Mouse (Mus musculus) embryonic fibroblast, embryonic 13.5 days (primary cell): Measurements from ENCODE around the gene Kars. TPM values are rescaled to one million over a fixed set of nuclear protein-coding genes. Genes with fewer than 3 reads are reported as not detected.

Source experiments
- H3K27ac ChIP-seq: 2 replicates; pipeline ENCODE4 v1.5.1; 2012; ENCODE audit warnings: low read length, control low read depth, inconsistent platforms; ENCODE audit not compliant: insufficient read depth
- H3K4me1 ChIP-seq: 2 replicates; pipeline ENCODE4 v1.6.1; 2011; ENCODE audit warnings: low read length; ENCODE audit not compliant: control insufficient read depth, insufficient read depth
- H3K4me3 ChIP-seq: 2 replicates; pipeline ENCODE4 v1.5.1; 2011; ENCODE audit warnings: mild to moderate bottlenecking, control low read depth, low read length; ENCODE audit not compliant: insufficient read depth
- CTCF ChIP-seq: IDR thresholded peaks from 2 replicates; pipeline ENCODE4 v1.5.1; 2011; ENCODE audit warnings: mild to moderate bottlenecking, control low read depth, low read length, moderate library complexity, borderline replicate concordance; ENCODE audit not compliant: insufficient read depth
- POLR2A ChIP-seq: IDR thresholded peaks from 2 replicates; pipeline ENCODE4 v1.6.1; 2011; ENCODE audit warnings: low read depth, mild to moderate bottlenecking, control low read depth, low read length, moderate library complexity
- polyA plus RNA-seq: library from polyadenylated mRNA; stranded (reverse); fragments of >200 nt; gene quantifications from 2 replicates; pipeline ENCODE4 v1.2.4, GENCODE M21; 2011; ENCODE audit warnings: low read depth; ENCODE audit not compliant: missing spikeins, insufficient read length

Gene Kars
- 141 and 154 TPM in 2 replicates for polyA plus RNA-seq

DNA sequence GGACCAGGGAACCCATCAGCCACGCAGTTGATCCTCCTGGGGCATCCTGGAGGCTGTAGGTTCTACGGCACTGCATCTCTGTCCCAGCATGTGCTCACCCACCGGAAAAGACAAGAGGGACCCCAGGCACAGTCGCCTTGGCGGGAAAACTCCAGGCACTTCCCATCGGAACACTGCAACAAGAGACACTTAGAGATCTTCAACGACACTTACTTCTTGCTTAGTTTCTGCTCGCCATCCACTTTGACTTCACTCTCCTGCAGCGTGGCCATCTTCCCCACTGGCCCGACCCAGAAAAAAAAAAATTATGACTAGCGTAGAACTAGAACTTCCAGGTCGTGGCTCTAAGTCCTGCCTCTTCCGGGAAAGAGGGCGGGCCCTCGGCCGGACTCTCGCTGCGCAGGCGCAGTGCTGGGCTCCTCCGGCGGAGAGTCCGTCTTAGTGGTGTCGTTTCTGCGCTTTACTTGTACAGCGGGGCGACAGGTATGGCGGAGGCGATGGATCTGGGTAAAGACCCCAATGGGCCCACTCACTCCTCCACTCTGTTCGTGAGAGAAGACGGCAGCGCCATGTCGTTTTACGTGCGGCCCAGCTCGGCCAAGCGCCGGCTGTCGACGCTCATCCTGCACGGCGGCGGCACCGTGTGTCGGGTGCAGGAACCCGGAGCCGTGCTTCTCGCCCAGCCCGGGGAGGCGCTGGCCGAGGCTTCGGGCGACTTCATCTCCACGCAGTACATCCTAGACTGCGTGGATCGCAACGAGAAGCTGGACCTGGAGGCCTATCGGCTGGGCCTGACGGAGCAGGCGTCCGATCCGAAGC is at the start of gene Kars, which contains the start of gene Terf2ip:
Gene Kars (minus strand): TSS at position 327 of the 819 bp plus-strand sequence.
Gene Terf2ip (plus strand): TSS at position 402 of the 819 bp plus-strand sequence.
- no peaks in the 10 kb centered on the region; the same call in 1 of the 2 replicates for H3K4me1 ChIP-seq
- TF ChIP-seq CTCF (no peak), POLR2A (peak; percentile 94)
- peak within 1 kb of the TSS; percentile 98 for H3K4me3 ChIP-seq
- H3K27ac ChIP-seq: peak within 1 kb of the TSS; percentile 50

DNA sequence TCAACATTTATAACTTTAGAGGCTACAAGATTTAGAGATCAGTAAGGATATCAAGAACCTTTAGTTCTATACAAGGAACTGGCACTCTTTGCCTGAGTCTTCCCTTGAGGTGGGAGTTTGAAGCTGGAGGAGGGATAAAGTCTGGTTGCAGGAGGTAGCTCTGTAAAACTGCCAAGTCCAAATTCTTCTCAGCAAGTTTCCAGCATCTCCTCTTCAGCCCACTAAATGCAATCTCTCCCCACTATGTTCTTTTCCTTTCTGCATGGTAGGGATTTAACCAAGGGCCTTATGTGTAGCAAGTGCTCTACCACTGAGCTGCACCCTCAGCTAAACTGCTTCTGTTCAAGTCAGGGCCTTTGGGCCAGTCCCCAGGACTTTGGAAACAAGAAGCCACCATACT is 43.3 kb upstream of the Kars start:
- no peaks in the 10 kb centered on the region for H3K4me1 ChIP-seq
- TF ChIP-seq POLR2A (no peak), CTCF (no peak)
- no peak overlapping the region for H3K4me3 ChIP-seq
- no peak overlapping the region for H3K27ac ChIP-seq

DNA sequence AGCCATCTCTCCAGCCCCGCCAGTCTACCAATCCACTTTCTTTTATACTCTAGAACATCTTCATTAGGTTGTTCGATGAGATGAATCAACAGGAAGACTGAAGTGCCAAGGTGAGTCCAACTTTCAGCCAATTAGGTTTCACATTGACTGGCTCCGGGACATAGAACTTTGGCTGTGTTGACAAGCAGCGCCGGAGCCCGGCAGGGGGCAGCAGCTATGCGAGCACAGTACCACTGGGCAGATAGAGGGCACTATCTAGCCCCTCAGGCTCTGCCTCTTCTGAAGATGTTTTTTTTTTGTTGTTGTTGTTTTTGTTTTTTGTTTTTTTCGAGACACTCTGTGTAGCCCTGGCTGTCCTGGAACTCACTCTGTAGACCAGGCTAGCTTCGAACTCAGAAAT is 40.4 kb upstream of the Kars start:
- H3K4me3 ChIP-seq: no peak overlapping the region
- no peak overlapping the region for H3K27ac ChIP-seq
- no peaks in the 10 kb centered on the region for H3K4me1 ChIP-seq
- TF ChIP-seq POLR2A (no peak), CTCF (no peak)

DNA sequence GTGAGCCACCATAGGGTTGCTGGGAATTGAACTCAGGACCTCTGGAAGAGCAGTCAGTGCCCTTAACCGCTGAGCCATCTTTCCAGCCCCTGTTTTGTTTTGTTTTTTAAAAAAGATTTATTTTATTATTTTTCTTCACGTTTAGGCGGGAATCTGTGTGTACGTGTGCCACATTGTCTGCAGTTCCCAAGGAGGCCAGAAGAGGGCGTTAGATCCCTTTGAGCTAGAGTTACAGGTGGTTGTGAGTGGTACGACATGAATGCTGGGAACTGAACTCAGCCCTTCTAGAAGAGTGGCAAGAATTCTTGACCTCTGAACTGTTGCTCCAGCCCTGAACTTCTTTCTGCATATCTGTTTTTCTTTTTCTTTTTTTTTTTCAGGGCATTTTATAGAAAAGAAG is 38.9 kb upstream of the Kars start:
- no peak overlapping the region for H3K27ac ChIP-seq

GRCm38 (mm10) chr8:112048293-112048692 is 37.2 kb upstream of the Kars start:
- Histone ChIP-seq H3K4me3 (no peak overlapping the region), H3K4me1 (no peaks in the 10 kb centered on the region), H3K27ac (no peak overlapping the region)
- TF ChIP-seq POLR2A: no peak
- no peak for TF ChIP-seq CTCF

More for the DNA sequence above, 38.9 kb upstream of the Kars start:
- Histone ChIP-seq H3K4me3 (no peak overlapping the region), H3K4me1 (no peaks in the 10 kb centered on the region)
- TF ChIP-seq CTCF: no peak
- TF ChIP-seq POLR2A: no peak

GRCm38 (mm10) chr8:112045896-112046295 is 34.8 kb upstream of the Kars start:
- no peak overlapping the region for H3K4me3 ChIP-seq
- TF ChIP-seq POLR2A: no peak
- peak; percentile 67; the same call in 1 of the 2 replicates for TF ChIP-seq CTCF
- no peaks in the 10 kb centered on the region for H3K4me1 ChIP-seq
- no peak overlapping the region for H3K27ac ChIP-seq

DNA sequence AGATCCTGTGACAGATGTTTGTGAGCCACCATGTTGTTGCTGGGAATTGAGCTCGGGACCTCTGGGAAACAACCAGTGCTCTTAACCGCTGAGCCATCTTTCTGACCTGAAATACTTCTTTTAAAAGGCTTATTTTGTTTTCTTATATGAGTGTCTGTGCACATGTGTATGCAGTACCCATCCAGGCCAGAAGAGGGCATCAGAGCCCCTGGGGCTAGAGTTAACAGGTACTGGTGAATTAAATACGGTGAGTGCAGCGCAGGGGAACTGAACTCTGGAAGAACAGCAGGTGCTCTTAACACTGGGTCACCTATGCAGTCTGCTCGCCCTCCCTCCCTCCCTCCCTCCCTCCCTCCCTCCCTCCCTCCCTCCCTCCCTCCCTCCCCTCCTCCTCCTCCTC is 34.1 kb upstream of the Kars start:
- no peak overlapping the region for H3K4me3 ChIP-seq
- H3K27ac ChIP-seq: no peak overlapping the region
- no peak for TF ChIP-seq POLR2A
- no peak for TF ChIP-seq CTCF
- H3K4me1 ChIP-seq: no peaks in the 10 kb centered on the region

DNA sequence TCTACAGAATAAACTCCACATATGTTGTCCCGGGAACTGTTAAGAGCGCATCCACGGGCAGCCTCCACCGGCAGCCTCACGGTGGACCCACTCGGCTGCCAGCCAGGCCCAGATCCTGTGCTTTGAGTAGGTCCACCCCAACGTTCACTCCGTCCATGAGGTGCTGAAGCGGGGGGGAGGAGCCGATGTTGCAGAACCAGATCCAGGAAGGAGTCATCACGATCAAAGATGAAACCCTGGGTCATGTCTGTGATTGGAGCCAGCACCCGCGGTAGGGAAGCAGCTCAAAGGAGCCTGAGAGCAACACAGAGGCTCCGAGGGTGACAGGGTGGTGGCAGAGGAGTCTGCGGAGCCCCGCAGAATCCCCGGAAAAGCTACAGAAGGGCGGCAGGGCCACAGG is 26.4 kb upstream of the Kars start:
- TF ChIP-seq POLR2A (no peak), CTCF (no peak)
- no peak overlapping the region for H3K27ac ChIP-seq
- no peak overlapping the region for H3K4me3 ChIP-seq
- no peaks in the 10 kb centered on the region for H3K4me1 ChIP-seq

GRCm38 (mm10) chr8:112034603-112035002 is 23.5 kb upstream of the Kars start:
- no peak overlapping the region for H3K27ac ChIP-seq
- H3K4me1 ChIP-seq: no peaks in the 10 kb centered on the region
- no peak overlapping the region for H3K4me3 ChIP-seq
- TF ChIP-seq CTCF (peak; percentile 10; the same call in 1 of the 2 replicates), POLR2A (no peak)

DNA sequence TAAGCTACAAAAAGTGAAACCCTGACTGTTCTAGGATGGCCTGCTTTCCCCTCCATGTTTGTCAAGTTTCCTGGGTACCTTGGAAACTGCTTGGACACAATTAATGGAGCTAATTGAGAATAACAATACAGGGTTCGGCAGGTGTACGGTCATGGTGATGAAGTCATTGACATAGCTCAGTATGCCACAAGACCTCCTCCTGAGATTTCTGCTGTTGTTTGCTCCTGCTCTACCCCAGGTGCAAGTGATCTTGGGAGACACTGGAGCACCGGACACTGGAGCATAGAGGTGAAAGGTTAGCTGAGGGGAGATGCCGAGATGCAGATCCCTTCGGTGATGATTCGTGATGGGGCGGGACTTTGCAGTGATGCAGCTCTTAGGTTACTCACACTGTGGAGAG is 21.9 kb upstream of the Kars start:
- Histone ChIP-seq H3K27ac (no peak overlapping the region), H3K4me1 (no peaks in the 10 kb centered on the region), H3K4me3 (no peak overlapping the region)
- TF ChIP-seq POLR2A (no peak), CTCF (no peak)

GRCm38 (mm10) chr8:112030663-112031062 is 19.5 kb upstream of the Kars start:
- Histone ChIP-seq H3K4me1 (no peaks in the 10 kb centered on the region), H3K4me3 (no peak overlapping the region), H3K27ac (no peak overlapping the region)
- TF ChIP-seq CTCF (no peak), POLR2A (no peak)
